Mouse (Mus musculus) testis, adult 2 months (tissue): Measurements from ENCODE around the gene Ret.

Experiments
- CTCF ChIP-seq: fragments of 200-500 bp; IDR thresholded peaks from 2 replicates; pipeline ENCODE4 v1.5.1; 2012; ENCODE audit warnings: low read depth, mild to moderate bottlenecking, inconsistent platforms, low read length, moderate library complexity; ENCODE audit not compliant: control insufficient read depth, insufficient read depth, insufficient replicate concordance
- POLR2A ChIP-seq: fragments of 200-500 bp; IDR thresholded peaks from 2 replicates; pipeline ENCODE4 v1.6.1; 2012; ENCODE audit warnings: low read depth, mild to moderate bottlenecking, inconsistent platforms, low read length, moderate library complexity; ENCODE audit not compliant: control insufficient read depth

DNA sequence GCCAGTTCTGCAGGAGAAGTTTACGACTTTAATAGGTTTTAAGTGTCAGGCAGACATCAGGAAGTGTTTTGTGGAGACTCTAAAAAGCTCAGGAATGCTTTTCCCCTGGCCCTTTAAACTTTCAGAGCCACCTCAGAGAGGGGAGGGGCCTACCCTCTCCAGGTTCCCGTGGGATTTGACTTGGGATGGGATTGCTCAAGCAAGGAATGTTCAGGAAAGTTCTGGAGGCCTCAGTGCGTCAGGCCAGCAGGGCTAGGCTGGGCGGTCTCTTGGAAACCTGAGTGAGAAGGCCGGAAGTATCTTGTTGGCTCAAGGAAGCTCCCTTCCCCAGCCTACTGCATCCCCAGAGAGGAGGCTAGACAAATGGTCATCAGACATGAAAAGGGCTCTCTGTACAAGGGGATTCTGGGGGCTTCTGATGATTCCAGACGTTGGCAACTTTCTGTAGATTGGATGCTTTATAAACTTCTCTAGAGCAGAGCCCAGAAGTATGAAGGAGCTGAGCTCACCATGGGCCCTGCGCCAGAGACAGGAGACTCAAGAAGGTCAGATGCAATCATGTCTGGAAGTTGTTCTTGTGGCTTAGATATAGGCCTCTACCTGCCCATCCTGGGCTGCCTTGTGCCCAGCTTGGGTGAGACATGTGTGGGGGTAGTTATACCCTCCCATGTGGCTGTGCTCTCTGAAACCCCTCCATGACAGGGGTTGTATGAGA is 7.8 kb upstream of the Ret start:
- no peak for TF ChIP-seq POLR2A
- no peak for TF ChIP-seq CTCF
